Mouse (Mus musculus) embryonic facial prominence, embryonic 14.5 days (tissue): ENCODE results near the gene Klhl21. TPM values are rescaled to one million over a fixed set of nuclear protein-coding genes. Genes with fewer than 3 reads are reported as not detected.

ENCODE experiments used
- ATAC-seq: fragments of 200-750 bp; cut with Nextera tagmentation; 2 replicates; pipeline ENCODE4 v1.8.0; 2017; ENCODE audit warnings: low read depth, moderate number of reproducible peaks, moderate TSS enrichment
- DNase-seq: peaks from one replicate; pipeline ENCODE4 v3.0.0-alpha.2; 2015; ENCODE audit warnings: low spot score
- H3K27ac ChIP-seq: fragments of 300-500 bp; sonication (generic); replicated peaks from 2 replicates; pipeline ENCODE4 v1.5.1; 2014; ENCODE audit warnings: low read depth, mild to moderate bottlenecking, low read length, moderate library complexity
- H3K27me3 ChIP-seq: fragments of 300-500 bp; sonication (generic); replicated peaks from 2 replicates; pipeline ENCODE4 v1.6.1; 2014; ENCODE audit warnings: low read length; ENCODE audit not compliant: control insufficient read depth, insufficient read depth
- H3K36me3 ChIP-seq: fragments of 300-500 bp; sonication (generic); 2 replicates; pipeline ENCODE4 v1.6.1; 2014; ENCODE audit warnings: low read length, mixed read lengths; ENCODE audit not compliant: control insufficient read depth, insufficient read depth
- H3K4me1 ChIP-seq: fragments of 300-500 bp; sonication (generic); 2 replicates; pipeline ENCODE4 v1.6.1; 2014; ENCODE audit warnings: antibody characterized with exemption, low read length; ENCODE audit not compliant: control insufficient read depth, insufficient read depth
- H3K4me2 ChIP-seq: fragments of 300-500 bp; sonication (generic); 2 replicates; pipeline ENCODE4 v1.6.1; 2014; ENCODE audit warnings: low read depth, mild to moderate bottlenecking, low read length, moderate library complexity, mixed read lengths
- H3K4me3 ChIP-seq: fragments of 300-500 bp; sonication (generic); 2 replicates; pipeline ENCODE4 v1.5.1; 2014; ENCODE audit warnings: low read depth, mild to moderate bottlenecking, low read length
- H3K9ac ChIP-seq: fragments of 300-500 bp; sonication (generic); 2 replicates; pipeline ENCODE4 v1.6.1; 2014; ENCODE audit warnings: low read depth, mild to moderate bottlenecking, low read length, moderate library complexity, mixed read lengths
- H3K9me3 ChIP-seq: fragments of 300-500 bp; sonication (generic); 2 replicates; pipeline ENCODE4 v1.6.1; 2016; ENCODE audit warnings: low read length; ENCODE audit not compliant: control insufficient read depth
- WGBS: fragments of 180-500 bp; shearing (Covaris S2); extraction: QIAGEN DNeasy Blood & Tissue Kit; methylation state at CpG from one replicate; pipeline ENCODE4 v1.1.7; 2014; 5-methylcytosine and 5-hydroxymethylcytosine counted together
- polyA plus RNA-seq: library from polyadenylated mRNA; unstranded; fragments of >200 nt; fragmentation: Nextera tagmentation; extraction: Ambion mirVana; gene quantifications from 2 replicates; pipeline ENCODE4 v1.2.1, GENCODE M21; 2014

Gene Klhl21
- polyA plus RNA-seq, 1 experiment from 2014 or later, result 11.2 TPM

- Histone ChIP-seq H3K27me3 (no peaks in the 10 kb centered on the region), H3K9me3 (no peaks in the 10 kb centered on the region), H3K36me3 (peaks cover 11% of the 10 kb centered on the region), H3K27ac (peak overlapping the region; percentile 90), H3K4me1 (peaks cover 23% of the 10 kb centered on the region), H3K9ac (peak overlapping the region; percentile 71), H3K4me2 (peak overlapping the region; percentile 99), H3K4me3 (peak overlapping the region; percentile 71)
- DNase-seq (peak; percentile 60), ATAC-seq (peak; percentile 76)
- 0% methylated on average over 52 of the region's 115 CpGs for WGBS
Observed at GRCm38 (mm10) chr4:152009076-152010051, 761 bp downstream of the Klhl21 start.

DNA sequence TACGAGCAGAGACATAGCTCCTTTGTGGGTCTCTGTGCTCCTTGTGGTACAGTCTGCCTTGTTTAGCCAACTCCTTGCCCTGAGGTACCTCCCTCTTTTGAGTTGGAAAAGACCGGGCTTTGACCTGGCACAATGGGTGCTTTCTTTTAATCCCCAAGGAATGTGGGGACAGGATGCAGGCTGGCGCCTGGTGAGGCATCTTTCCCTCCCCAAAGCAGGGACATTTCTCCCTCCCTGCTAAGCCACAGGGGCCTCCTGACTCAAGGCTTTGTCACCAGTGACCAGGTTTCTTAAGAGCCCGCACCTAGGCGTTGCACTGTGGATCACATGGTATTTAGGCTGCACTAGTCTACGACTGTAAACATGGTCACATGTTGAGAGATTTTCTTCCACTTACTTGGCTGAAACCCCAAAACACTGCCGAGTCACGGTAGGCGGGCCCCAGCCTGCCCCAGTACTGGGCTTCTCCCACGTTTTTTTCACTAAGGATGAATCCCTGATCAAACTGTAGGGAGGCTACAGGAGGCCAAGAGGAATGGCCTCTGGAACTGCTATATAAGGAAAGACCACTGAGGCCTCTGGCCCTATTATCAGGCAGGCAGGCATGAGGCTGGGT is 1.6 kb downstream of the Klhl21 start:
- Histone ChIP-seq H3K4me1 (peaks cover 23% of the 10 kb centered on the region), H3K27ac (peak overlapping the region; percentile 90), H3K9me3 (no peaks in the 10 kb centered on the region), H3K9ac (peak overlapping the region; percentile 71), H3K4me2 (peak overlapping the region; percentile 99), H3K36me3 (peaks cover 20% of the 10 kb centered on the region), H3K4me3 (peak overlapping the region; percentile 71), H3K27me3 (no peaks in the 10 kb centered on the region)
- ATAC-seq, result peak; percentile 36
- DNase-seq, result peak; percentile 88
- WGBS, result 1% methylated on average over 10 of the region's 10 CpGs

DNA sequence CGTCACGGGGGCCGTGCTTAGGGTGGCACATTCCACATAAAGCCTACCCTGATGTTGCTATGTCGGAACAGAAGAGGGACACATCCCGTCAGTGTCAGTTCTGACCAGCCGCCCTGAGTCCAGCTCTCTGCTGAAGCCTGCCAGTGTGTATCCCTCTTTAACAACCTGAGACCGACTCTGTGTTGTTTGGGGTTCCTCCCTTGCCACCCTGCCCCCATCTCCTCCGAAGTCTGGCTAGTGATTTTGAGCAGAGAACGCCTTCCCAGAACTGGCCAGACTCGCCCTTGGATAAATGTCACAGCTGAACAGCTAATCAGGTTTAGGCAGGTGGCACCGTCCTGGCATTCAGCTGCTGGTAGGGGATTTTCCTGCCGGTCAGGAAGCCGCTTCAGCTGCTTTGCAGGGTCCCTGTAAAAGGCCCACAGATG is 2.1 kb downstream of the Klhl21 start:
- 13% methylated on average over 13 of the region's 13 CpGs for WGBS
- Histone ChIP-seq H3K27ac (peak overlapping the region; percentile 90), H3K9ac (peak overlapping the region; percentile 71), H3K4me3 (peak overlapping the region; percentile 71), H3K4me1 (peaks cover 23% of the 10 kb centered on the region), H3K4me2 (peak overlapping the region; percentile 99), H3K9me3 (no peaks in the 10 kb centered on the region), H3K36me3 (peaks cover 25% of the 10 kb centered on the region), H3K27me3 (no peaks in the 10 kb centered on the region)
- DNase-seq (no peak), ATAC-seq (no peak)

GRCm38 (mm10) chr4:152011171-152011760 is 2.7 kb downstream of the Klhl21 start:
- H3K27ac ChIP-seq, result no peak overlapping the region; the same call in 1 of the 2 replicates
- 69% methylated on average over 8 of the region's 8 CpGs for WGBS
- DNase-seq, result no peak
- no peaks in the 10 kb centered on the region for H3K9me3 ChIP-seq
- peak overlapping the region; percentile 71 for H3K9ac ChIP-seq
- H3K4me1 ChIP-seq, result peaks cover 23% of the 10 kb centered on the region
- ATAC-seq, result no peak
- peaks cover 30% of the 10 kb centered on the region for H3K36me3 ChIP-seq
- H3K4me3 ChIP-seq, result peak overlapping the region; percentile 71
- H3K27me3 ChIP-seq, result no peaks in the 10 kb centered on the region
- peak overlapping the region; percentile 99 for H3K4me2 ChIP-seq

GRCm38 (mm10) chr4:152012109-152012508 is 3.5 kb downstream of the Klhl21 start:
- H3K9me3 ChIP-seq, result no peaks in the 10 kb centered on the region
- H3K9ac ChIP-seq, result no peak overlapping the region
- peaks cover 35% of the 10 kb centered on the region for H3K36me3 ChIP-seq
- peaks cover 23% of the 10 kb centered on the region for H3K4me1 ChIP-seq
- no peak for DNase-seq
- no peaks in the 10 kb centered on the region for H3K27me3 ChIP-seq
- WGBS, result 83% methylated on average over 13 of the region's 16 CpGs
- H3K4me3 ChIP-seq, result no peak overlapping the region
- ATAC-seq, result no peak
- H3K4me2 ChIP-seq, result peak overlapping the region; percentile 99; the same call in 1 of the 2 replicates
- no peak overlapping the region for H3K27ac ChIP-seq

DNA sequence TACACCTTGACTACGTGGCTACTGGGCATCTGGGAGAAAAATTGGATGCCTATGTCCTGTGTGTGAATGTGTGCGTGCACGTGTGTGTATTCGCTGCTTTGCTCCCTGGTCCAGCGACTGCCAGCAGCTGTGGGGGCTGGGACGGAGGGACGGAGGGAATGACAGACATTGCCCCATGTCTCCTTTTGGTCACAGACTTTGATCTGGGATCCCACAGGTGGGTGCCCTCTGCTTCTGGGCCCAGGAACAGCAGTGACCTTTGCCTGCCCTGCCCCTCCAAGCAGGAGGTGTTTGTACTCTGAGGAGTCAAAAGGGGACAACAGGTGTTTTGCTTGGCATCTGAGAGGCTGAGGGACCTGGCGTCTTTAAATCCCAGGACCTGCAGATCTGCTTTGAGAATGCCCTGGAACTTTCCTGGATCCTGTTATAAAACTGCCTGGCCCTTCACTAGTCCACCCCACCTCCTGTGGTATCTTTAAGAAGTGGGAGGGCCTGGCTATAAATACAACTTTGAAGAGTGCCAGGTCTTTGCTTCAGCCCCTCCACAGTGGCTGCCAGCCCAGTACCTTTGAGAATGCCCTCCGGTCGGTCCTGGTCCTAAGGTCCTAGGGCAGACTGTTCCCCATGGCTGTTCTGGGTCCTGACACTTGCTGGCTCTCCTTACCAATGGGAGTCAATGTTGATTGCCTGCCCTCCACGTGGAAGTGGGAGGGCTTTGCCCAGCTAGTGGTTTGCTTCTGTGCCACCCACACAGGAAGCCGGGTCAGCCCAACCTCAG is 4.6 kb downstream of the Klhl21 start:
- DNase-seq (no peak), ATAC-seq (no peak)
- Histone ChIP-seq H3K27ac (no peak overlapping the region), H3K9ac (no peak overlapping the region), H3K9me3 (no peaks in the 10 kb centered on the region), H3K4me2 (no peak overlapping the region), H3K27me3 (no peaks in the 10 kb centered on the region), H3K4me3 (no peak overlapping the region), H3K4me1 (peaks cover 12% of the 10 kb centered on the region), H3K36me3 (peaks cover 35% of the 10 kb centered on the region)
- 81% methylated on average over 12 of the region's 12 CpGs for WGBS

DNA sequence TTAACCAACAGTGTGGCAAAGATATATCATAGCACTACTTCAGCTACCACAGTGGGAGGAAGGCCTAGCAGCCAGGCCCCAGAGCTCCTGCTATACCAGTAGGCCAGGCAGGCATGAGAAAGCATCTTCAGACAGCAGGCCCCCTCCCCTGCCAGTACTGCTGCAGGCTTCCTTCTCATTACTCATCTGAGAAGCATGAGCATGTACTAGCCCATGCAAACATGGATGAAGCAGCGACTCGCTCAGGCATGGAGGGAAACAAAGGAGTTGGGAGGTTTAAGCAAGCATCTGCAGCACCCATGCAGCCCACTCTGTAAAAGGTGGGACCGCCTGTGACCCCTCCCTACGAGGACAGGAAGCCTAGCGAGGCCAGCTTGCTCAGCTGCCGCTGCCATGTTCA is 10.5 kb downstream of the Klhl21 start:
- no peak overlapping the region for H3K9ac ChIP-seq
- no peaks in the 10 kb centered on the region for H3K9me3 ChIP-seq
- no peak for DNase-seq
- no peaks in the 10 kb centered on the region for H3K4me1 ChIP-seq
- 86% methylated on average over 6 of the region's 6 CpGs for WGBS
- H3K27ac ChIP-seq, result no peak overlapping the region
- H3K4me2 ChIP-seq, result no peak overlapping the region
- no peak for ATAC-seq
- no peak overlapping the region for H3K4me3 ChIP-seq
- H3K27me3 ChIP-seq, result no peaks in the 10 kb centered on the region
- peaks cover 79% of the 10 kb centered on the region for H3K36me3 ChIP-seq

- ATAC-seq, result no peak
- no peak overlapping the region for H3K4me2 ChIP-seq
- DNase-seq, result no peak
- peaks cover 73% of the 10 kb centered on the region for H3K36me3 ChIP-seq
- 91% methylated on average over 17 of the region's 21 CpGs for WGBS
- H3K9me3 ChIP-seq, result no peaks in the 10 kb centered on the region
- no peak overlapping the region for H3K9ac ChIP-seq
- no peak overlapping the region for H3K4me3 ChIP-seq
- no peak overlapping the region for H3K27ac ChIP-seq
- H3K4me1 ChIP-seq, result no peaks in the 10 kb centered on the region
- no peaks in the 10 kb centered on the region for H3K27me3 ChIP-seq
Observed at GRCm38 (mm10) chr4:152020024-152020423, 11.4 kb downstream of the Klhl21 start.
